Mouse (Mus musculus) embryo, embryonic 10.5 days (tissue): ENCODE measurements at regions not wholly inside any gene's neighbourhood (a gene's known extent, or its start where the extent isn't known, plus 50 kb on each side); places are given as distances from the start of the nearest gene placed in this dataset.

ENCODE experiments used
- DNase-seq: peaks from one replicate; pipeline ENCODE4 v3.0.0-alpha.2; 2015; ENCODE audit warnings: low spot score

- no peak for DNase-seq
Observed at GRCm38 (mm10) chr10:122386748-122387147, 61.6 kb upstream of the Avpr1a start.

GRCm38 (mm10) chr10:122379661-122380344 is 68.5 kb upstream of the Avpr1a start:
- DNase-seq: no peak

- no peak for DNase-seq
Observed at GRCm38 (mm10) chr10:122343291-122343690, 105.0 kb upstream of the Avpr1a start.

GRCm38 (mm10) chr10:122342356-122342755 is 105.9 kb upstream of the Avpr1a start:
- DNase-seq: no peak

GRCm38 (mm10) chr10:122326851-122327250 is 121.4 kb upstream of the Avpr1a start:
- no peak for DNase-seq

- no peak for DNase-seq
Observed at GRCm38 (mm10) chr10:122318886-122319285, 129.4 kb upstream of the Avpr1a start.

GRCm38 (mm10) chr10:122310646-122311193 is 137.6 kb upstream of the Avpr1a start:
- no peak for DNase-seq

- no peak for DNase-seq
Observed at GRCm38 (mm10) chr10:122308691-122309090, 139.6 kb upstream of the Avpr1a start.

GRCm38 (mm10) chr10:122302259-122302658 is 146.0 kb upstream of the Avpr1a start:
- peak; percentile 48 for DNase-seq

GRCm38 (mm10) chr10:122295921-122296425 is 152.3 kb upstream of the Avpr1a start:
- DNase-seq: peak; percentile 45

- DNase-seq: no peak
Observed at GRCm38 (mm10) chr10:122291611-122292010, 156.7 kb upstream of the Avpr1a start.

GRCm38 (mm10) chr10:122291091-122291490 is 157.2 kb upstream of the Avpr1a start:
- DNase-seq: no peak

GRCm38 (mm10) chr10:122274885-122275284 is 173.4 kb upstream of the Avpr1a start:
- no peak for DNase-seq

GRCm38 (mm10) chr10:122274181-122274580 is 174.1 kb upstream of the Avpr1a start:
- DNase-seq: no peak

- DNase-seq: no peak
Observed at GRCm38 (mm10) chr10:122264070-122264469, 166.9 kb upstream of the Rxylt1 start.

GRCm38 (mm10) chr10:122259354-122259753 is 162.2 kb upstream of the Rxylt1 start:
- DNase-seq: peak; percentile 42

- no peak for DNase-seq
Observed at GRCm38 (mm10) chr10:122258711-122259110, 161.5 kb upstream of the Rxylt1 start.

GRCm38 (mm10) chr10:122231818-122232217 is 134.6 kb upstream of the Rxylt1 start:
- DNase-seq: no peak

GRCm38 (mm10) chr10:122230746-122231145 is 133.6 kb upstream of the Rxylt1 start:
- peak; percentile 79 for DNase-seq

- DNase-seq: no peak
Observed at GRCm38 (mm10) chr10:122225679-122226078, 128.5 kb upstream of the Rxylt1 start.

- no peak for DNase-seq
Observed at GRCm38 (mm10) chr10:122223076-122223475, 125.9 kb upstream of the Rxylt1 start.

- no peak for DNase-seq
Observed at GRCm38 (mm10) chr10:122217594-122217993, 120.4 kb upstream of the Rxylt1 start.

- peak; percentile 23 for DNase-seq
Observed at GRCm38 (mm10) chr10:122199791-122200190, 102.6 kb upstream of the Rxylt1 start.

GRCm38 (mm10) chr10:122197703-122198102 is 100.5 kb upstream of the Rxylt1 start:
- DNase-seq: no peak
